Mouse (Mus musculus) ovary, postnatal 14 days (tissue): ENCODE results near the gene Echs1.

Experiments used
- DNase-seq: peaks from one replicate; pipeline ENCODE4 v3.0.0; 2022; ENCODE audit warnings: low spot score

The Echs1 gene

GRCm38 (mm10) chr7:140115583-140116328 is 520 bp downstream of the Echs1 start, which contains the start of gene Paox:
Gene Paox (plus strand): TSS chr7:140115799.
- DNase-seq: peak; percentile 46

DNA sequence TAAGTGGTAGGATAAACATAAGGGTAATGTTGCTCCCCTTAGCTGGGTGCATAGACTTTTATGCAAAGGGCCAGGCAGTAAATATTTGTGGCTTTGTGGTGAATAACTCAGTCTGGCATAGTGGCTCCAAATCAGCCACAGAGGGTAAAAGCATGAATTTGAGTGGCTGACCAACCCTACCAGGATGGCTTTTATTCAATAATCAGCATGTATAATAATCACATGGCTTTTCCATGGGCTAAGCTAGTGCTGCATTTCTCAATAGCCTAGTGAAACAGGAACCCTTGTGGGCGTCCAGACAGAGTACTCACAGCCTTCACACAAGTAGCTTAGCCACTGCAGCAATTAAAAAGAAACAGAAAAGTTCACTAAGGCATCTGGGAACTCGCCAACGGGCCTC is 4.3 kb downstream of the Echs1 start:
- DNase-seq: no peak

DNA sequence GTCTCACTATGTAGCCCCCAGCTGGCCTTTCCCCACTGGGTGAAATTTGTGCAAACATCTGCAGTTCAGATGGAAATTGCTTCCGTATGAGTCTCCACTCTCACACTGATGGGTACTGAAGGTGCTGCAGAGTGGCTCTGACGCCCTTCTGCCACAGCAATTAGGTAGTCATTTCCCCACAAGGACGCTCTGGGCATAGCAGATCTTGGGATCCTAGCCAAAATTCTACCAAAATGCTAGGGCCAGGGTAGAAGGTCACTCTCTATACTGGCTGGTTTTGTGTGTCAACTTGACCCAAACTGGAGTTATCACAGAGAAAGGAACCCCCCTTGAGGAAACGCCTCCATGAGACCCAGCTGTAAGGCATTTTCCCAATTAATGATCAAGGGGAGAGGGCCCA is 12.3 kb downstream of the Echs1 start:
- no peak for DNase-seq

DNA sequence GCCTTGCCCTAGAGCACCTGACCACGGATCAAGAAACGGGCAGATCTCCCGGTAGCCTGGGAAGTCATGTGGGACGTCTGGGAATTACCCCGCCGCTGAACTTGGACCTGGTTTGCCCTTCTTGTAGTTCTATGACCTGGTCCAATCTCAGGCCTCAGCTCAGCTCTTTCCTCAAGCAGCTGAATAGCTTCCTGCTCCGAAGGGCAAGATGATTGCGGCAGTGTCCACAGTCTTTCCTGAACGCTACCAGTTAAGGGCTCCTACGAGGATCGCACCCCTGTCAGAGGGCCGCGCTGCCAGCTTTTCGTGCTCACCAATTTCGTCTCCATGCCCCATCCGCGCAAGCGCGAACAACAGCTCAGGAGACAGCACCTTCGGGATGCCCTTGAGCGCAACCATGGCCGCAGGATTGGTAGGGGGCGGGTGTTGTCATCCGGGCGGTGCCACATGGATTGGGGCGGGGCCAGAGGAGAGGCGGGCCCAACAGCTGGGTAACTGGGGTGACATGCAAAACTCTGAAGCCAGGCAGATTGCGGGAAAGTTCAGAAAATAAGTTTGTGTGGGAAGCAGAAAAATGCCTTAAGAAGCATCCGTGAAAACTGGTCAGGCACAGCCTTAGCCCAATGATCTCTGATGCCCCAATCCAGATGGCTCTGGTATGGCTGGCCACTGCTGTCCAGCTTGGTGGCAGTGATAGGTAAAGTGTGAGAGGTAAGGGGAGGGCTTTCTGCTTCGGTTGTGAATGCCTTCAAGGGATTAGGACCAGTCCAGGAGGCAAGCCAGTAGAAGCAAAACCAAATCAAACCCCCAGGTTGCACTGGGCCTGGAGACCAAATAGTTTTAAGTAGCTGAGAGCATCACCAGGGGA is 14.0 kb downstream of the Echs1 start, which contains the start of gene Fuom:
Fuom (minus strand) TSS at position 449 of the 868 bp plus-strand sequence.
- peak; percentile 76 for DNase-seq

- DNase-seq: no peak
Observed at GRCm38 (mm10) chr7:140101498-140101897, 14.8 kb downstream of the Echs1 start.

DNA sequence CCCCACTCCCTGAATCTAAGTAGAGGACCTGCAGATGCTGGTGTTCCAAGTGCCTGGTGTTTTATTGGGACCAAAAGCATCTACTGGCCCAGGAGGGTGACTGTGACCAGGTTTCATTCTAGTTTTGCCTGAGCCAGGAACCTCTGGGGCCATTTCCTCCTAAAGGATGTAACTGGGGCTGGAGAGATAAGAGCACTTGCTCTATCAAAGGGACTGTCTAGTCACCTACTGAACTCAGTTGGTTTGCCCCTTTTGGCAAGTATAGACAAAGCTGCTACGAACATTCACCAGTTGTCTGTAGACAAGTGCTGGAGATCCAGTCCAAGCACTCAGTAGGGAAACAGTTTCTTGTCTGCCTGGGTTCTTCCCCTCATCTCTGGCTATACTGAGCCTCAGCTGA is 17.8 kb downstream of the Echs1 start:
- DNase-seq: no peak

DNA sequence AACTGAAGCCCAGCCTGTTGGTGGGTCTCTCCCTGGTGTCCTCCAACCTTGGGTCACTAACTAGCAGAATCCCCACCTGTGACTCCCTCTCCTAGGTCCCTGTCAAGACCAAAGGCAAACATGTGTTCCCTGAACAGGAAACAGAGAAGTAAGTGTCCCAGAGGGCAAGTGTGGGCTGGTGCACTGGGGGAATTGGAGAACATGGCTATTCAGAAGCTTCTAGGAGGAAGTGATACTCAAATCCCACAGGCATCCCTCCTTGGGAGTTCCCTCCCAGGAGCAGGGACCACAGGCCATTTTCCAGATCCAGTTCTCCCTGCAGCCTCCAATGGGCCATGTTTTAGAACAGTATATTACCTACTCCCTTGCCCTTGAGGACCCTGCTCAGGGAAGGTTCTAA is 20.2 kb downstream of the Echs1 start:
- DNase-seq: no peak

DNA sequence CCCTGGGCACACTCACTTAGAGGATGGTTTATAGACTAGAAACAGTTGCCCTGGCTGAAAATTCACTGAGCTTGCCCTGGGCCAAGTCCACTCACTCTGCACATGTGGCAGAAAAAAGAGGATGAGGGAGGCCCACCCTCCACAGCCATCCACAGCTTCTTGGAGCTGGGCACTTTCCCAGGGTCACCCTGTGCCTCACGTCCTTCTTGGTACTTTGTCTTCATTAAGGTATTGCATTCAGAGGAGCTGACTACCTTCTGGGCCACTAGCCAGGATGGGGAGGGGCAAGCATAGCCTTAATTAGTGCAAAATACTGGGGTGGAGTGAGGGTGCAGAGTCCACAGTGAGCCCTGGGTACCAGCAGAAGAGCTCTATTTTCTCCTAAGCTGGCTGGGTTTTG is 20.7 kb downstream of the Echs1 start:
- no peak for DNase-seq

- DNase-seq: no peak
Observed at GRCm38 (mm10) chr7:140094954-140095353, 21.3 kb downstream of the Echs1 start.

- no peak for DNase-seq
Observed at GRCm38 (mm10) chr7:140092924-140093528, 23.2 kb downstream of the Echs1 start, which contains the start of gene Prap1. Gene Prap1 (plus strand): TSS chr7:140093395.

DNA sequence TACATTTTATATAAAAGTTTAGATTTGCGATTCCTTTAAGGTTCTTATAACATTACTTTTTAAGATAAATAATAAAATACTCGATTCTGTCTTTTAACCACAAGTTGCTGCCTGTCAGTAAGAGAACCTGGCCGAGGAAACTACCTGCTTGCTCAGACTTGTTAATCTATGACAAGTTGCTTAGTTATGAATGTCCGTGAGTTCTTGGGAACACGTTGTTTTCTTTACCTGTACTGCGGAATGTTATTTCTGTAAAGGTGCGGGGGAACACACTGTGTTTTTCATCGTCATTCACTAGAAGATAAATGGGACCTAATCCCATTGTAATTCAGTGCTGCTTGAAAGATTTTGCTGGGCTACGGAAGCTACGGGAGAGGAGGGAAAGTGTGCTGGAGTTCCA is 25.7 kb downstream of the Echs1 start:
- no peak for DNase-seq

DNA sequence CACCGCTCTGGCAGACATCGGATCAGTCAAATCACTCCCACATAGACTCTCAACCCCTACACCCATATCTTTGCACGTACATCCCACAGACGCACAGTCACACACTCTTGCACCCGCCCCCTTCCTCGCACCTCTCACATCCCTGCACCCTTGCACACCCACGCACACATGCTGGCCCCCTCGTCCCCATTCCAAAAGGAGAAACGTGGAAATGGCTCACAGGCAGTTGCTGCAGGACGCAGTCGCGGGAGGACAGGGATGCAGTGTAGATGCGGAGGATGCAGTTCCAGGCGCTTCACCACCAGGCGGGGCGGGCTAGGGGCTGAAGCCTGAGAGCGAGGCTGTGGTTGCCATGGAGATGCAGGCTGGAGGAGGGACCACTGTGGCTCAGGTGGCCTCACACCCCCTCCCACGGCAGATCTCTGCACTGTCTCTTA is 34.0 kb downstream of the Echs1 start, which contains the start of gene Caly:
Caly (minus strand) TSS at position 307 of the 437 bp plus-strand sequence.
- no peak for DNase-seq

DNA sequence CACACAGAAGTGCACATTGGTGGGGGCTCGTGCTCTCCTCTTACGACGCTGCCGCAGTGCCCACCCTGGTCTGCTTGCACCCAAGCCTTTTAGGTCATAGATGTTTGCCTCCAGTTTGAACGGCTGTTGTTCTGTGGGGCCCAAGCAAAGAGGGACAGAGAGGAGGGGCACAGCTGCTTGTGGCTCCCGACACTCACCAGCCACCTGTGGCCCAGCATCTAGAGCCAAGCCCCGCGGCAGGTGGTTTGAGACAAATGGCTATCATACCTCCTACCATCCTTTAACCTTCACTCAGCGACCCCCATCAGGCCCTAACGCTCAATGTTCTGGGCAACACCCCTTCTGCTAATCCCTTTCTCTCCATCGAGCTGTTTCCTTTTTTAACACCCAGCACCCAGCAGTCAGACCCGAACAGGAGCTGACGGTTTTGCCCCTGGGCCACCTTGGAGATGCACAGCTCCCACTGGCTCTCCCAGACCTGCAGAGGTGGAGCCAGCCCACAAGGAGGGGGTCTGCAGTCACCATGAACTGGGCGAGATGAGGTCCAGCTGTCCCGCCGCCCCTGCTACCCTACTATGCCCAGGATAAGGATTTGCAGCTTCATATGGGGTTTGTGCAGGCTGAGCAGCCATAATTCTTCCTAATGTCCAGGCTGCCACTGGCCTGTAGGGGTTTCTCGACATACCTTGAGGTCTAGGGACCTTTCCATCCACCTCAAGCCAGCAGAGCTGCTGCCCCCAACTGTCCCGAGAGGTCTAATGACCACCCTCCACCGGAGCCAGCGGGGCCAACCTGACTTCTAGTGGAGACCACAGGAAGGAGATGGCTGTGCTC is 34.7 kb downstream of the Echs1 start:
- no peak for DNase-seq

- DNase-seq: peak; percentile 54
Observed at GRCm38 (mm10) chr7:140080503-140081156, 35.6 kb downstream of the Echs1 start.

DNA sequence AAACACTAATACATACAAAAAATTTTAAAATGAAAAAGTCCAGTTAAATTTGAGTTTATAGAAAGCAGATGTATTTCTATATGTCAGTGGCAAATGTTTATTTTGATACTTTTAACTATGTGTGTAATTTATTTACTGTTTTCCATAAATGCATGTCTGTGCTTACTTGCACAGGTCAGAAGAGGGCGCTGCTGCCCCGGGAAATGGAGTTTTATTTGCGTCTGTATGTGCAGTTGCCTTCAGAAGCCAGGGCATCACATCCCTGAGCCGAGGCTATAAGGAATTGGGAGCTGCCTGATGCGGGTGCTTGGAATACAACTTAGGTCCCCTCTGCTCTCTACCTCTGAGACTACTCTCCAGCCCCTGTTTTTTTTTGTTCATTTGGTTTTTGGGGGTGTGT is 37.6 kb downstream of the Echs1 start:
- DNase-seq: peak; percentile 54

DNA sequence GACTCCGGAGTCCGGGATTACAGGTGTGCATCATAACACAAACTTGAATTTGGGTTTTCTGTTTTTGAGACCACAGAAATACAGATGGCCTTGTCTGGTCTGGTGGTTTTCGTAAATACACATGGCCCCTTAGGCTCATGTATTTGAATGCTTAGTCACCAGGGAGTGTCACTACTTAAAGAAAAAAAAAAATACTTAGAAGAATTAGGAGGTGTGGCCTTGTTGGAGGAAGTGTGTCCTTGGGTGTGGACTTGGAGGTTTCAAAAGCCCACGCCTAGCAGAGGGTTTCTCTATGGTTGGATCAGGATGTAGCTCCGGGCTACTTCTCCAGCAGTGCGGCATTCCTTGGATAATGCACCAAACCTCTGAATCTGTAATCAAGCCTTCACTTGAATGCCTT is 38.6 kb downstream of the Echs1 start:
- no peak for DNase-seq

GRCm38 (mm10) chr7:140070042-140070711 is 46.1 kb downstream of the Echs1 start:
- DNase-seq: no peak

DNA sequence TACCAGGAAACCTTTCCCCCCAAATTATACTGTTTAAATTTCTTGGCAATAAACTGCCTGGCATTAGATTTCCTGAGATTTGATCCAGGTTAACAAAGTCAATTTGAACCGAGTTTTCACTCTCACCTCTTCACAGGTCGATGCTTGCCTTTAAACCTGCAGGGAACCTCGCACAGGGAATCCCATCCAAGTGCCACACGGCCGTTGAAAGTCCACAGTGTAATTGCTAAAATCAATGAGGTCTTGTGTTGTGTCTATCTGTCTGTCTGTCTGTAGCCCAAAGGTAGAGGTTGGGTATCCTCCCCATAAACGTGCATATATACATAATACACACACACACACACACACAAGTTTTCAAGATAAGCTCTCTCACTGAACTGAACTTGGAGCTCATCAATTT is 48.9 kb downstream of the Echs1 start:
- no peak for DNase-seq

DNA sequence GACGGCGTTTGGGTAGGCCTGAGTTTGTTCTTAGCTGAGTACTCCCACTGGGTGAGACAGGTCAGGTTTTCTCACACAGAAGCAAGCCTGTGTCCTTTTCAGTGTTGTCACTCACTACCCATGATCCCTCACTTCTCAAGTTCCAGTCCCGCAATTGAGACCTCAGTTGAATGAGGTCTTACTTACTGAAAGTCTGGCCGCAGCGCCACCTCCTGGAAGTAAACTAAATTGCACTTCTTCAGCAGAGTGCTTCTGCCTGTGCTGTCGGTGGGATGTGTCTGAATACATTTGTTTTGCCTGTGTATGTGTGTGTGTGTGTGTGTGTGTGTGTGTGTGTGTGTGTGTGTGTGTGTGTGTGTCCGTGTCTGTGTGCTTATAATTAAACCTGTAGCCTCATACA is 53.2 kb downstream of the Echs1 start:
- DNase-seq: no peak

DNA sequence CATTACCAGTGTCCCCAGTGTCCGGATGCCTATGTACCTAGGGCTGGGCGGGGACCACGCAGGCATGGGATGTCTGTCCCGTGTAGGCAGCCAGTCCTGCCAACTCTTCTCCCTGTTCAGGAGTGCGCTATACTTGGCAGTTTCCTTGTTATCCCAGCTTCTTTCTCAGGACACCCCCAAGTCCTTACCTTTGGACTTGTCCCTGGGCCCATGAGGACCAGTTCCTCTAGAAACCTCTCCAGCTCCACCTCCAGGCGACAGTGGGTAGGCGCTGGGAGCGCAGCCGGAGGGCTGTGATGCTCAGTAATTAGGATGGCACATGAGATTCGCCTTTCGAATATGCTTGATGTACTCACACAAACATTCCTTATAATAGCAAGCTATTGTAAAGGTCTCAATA is 54.0 kb downstream of the Echs1 start:
- no peak for DNase-seq

DNA sequence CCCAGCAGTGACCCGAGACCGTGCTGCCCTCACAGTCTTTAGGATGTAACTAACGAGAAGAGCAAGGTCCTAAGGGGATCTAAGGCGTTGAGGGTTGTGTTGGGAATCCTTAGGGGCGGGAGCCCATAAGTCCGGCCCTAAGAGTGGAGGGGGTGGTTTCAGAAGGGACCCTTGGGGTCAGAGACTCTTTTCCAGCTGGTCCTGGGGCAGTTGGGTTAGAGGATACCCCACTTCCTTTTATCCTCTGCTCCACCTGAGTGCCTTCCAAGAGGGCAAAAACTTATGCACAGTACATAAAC is 54.5 kb downstream of the Echs1 start:
- DNase-seq: no peak
